Mouse (Mus musculus): ENCODE data around the gene Rdm1. TPM values are rescaled to one million over a fixed set of nuclear protein-coding genes. Genes with fewer than 3 reads are reported as not detected.

The Rdm1 gene
- total RNA-seq, 2 experiments from 2014 or later, result 4.7 to 6.3 TPM

DNA sequence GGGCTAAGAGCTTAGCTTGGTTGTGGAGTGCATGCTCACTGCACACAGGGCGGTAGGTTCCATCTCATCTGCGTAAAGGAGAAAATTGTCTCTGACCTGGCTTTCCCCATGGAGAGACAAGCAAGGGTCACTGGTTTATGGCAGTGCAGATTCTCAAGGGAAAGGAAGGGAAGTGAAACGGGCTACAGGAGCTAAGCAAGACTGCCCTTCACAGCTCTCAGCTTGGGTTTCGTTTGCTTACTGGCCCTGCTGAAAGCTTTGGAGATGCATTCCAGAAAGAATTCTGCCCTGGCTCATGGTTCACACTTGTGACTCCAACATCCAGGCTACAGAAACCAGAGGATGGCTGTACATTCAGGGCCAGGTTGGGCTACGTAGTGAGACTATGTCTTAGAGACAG is 51.8 kb downstream of the Rdm1 start:
- DNase-seq (ENCODE audit: low spot score in 2 of 2), result no peak

DNA sequence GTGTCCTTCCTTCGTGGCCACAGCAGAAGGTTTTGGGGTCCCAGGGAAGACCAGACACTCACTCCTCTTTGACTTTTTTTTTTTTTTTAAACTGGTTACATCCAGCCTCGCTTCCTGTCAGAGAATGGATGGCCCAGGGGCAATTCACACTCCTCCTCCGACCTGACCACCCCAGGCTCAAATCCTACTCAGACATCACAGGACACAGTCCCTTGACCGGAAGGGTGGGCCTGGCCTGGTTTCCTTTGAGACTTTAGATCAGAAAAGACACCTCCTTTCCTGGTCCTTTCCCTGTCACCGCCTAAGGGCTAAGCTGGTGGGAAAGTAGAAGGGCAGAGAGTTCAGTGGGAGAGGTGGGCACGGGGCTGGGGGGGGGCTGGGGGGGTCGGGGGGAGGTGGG is 52.9 kb downstream of the Rdm1 start:
- DNase-seq (ENCODE audit: low spot score in 2 of 2), result no peak

DNA sequence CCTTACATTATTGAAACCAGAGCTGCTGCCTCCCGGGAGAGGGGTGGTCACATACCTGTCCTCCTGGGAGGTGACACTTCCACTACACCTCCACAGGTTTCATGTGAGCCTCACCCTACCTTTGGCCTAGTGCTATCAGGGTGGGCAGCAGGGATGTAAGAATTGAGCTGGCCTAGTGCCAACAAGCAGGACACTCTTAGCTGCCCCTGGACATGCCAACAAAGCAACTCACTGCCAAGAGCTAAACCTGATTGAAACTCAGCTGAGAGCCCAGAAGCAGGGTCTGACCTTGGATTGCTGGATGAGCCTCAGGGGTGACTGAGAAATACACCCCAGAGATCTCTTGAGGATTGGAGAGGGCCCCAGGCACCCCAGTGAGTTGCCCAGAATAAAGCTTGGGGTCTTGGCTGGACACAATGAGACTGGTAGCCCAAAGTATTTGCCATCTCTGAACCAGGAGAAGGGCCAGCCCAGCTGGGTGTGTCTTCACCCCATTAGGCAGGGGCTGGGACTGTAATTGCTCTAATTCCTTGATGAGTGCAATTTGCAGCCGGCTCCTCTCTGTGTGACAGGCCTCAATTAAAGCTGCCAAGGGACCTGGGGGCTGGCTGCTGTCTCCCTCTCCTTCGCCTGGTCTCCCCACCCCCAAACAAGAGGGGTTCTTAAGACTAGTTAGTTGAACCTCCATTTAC is 53.8 kb downstream of the Rdm1 start:
- DNase-seq (ENCODE audit: low spot score in 2 of 2), result no peak

DNA sequence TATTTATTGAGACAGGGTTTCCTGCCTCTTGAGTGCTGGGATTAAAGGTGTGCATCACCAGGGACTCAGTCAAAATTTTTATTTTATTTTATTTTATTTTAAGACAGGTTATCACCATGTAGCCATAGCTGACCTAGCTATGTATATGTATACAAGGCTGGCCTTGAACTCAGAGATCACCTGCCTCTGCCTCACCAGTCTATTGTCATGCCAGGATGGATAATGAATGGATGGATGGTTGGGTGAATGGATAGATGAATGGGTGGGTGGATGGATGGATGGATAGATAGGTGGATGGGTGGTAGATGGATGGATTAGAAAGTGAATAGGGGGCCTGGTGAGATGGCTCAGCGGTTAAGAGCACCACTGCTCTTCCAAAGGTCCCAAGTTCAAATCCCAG is 55.0 kb downstream of the Rdm1 start:
- no peak for DNase-seq (ENCODE audit: low spot score in 2 of 2)

DNA sequence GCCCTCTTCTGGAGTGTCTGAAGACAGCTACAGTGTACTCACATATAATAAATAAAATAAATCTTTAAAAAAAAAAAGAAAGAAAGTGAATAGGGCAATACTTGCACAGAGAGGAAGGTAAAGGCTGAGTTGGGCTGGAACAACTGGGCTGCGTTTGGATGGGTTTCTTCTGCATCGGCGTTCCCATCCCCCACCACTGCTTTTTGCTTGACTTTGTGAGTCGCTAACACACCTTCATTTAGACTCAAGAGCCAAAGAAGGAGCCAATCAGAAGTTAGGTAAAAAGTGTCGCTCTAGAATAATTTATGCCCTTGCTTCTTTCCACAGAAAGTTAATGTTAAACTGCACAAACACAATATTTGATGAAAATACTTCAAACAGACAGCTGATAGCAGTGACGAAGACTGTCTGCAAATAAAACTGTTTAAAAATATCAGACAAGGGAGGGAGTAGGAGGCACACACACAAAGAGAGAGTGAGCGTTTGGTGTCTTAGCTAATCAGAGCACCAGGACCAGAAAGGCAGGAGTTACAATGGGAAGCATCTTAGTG is 55.5 kb downstream of the Rdm1 start:
- DNase-seq (ENCODE audit: low spot score in 2 of 2), result no peak

Other genes starting within 250 kb of the Rdm1 start
- 10 to 100 TPM; 41.9 to 43.7 TPM for gene Aarsd1, start 209.6 kb upstream of the Rdm1 start, total RNA-seq (2021)
- 1 to 10 TPM; 4.8 to 5.7 TPM for gene Gm27029, start 202.4 kb upstream of the Rdm1 start, total RNA-seq (2021)
- 10 to 100 TPM; 29.7 to 30.1 TPM for gene Rundc1, start 202.1 kb upstream of the Rdm1 start, total RNA-seq (2021)
- 1 to 10 TPM; 3.2 to 4.8 TPM for gene Ptges3l, start 201.9 kb upstream of the Rdm1 start, total RNA-seq (2021)
- gene Rpl27, start 184.9 kb upstream of the Rdm1 start, total RNA-seq (2021), result 10 to 100 TPM; 45.9 to 49.9 TPM
- 1 to 10 TPM; 2.6 to 3.1 TPM for gene Ifi35, start 178.8 kb upstream of the Rdm1 start, total RNA-seq (2021)
- 100 to 1,000 TPM; 210 to 231 TPM for gene Rnd2, start 162.2 kb upstream of the Rdm1 start, total RNA-seq (2021)
- gene Vat1, start 161.0 kb upstream of the Rdm1 start, total RNA-seq (2021), result 10 to 100 TPM; 53.0 to 64.9 TPM
- 1 to 10 TPM; 1.3 to 3.2 TPM for gene Brca1, start 75.2 kb upstream of the Rdm1 start, total RNA-seq (2021)
- 100 to 1,000 TPM; 122 to 177 TPM for gene Nbr1, start 75.0 kb upstream of the Rdm1 start, total RNA-seq (2021)
- gene Tmem106a, start 45.0 kb upstream of the Rdm1 start, total RNA-seq (2021), result 1 to 10 TPM; 2.0 to 4.1 TPM
- not detected for gene Gm11634, start 27.9 kb upstream of the Rdm1 start, total RNA-seq (2021)
- gene Arl4d, start 38.3 kb downstream of the Rdm1 start, total RNA-seq (2021), result 10 to 100 TPM; 12.6 to 14.2 TPM
- gene Dhx8, start 105.7 kb downstream of the Rdm1 start, total RNA-seq (2021), result 10 to 100 TPM; 32.4 to 34.2 TPM
- gene Etv4, start 158.2 kb downstream of the Rdm1 start, total RNA-seq (2021), result 10 to 100 TPM; 19.3 to 22.1 TPM

All from layer of hippocampus, postnatal 14 days (tissue).